Mouse (Mus musculus) frontal cortex, postnatal 25 days (tissue): ENCODE measurements around the gene Arhgap28.

Experiments used
- DNase-seq, 2 experiments: peaks; one replicate each; pipeline ENCODE4 v3.0.0; 2022; ENCODE audit warnings: low spot score in 2 of 2

Gene Arhgap28

DNA sequence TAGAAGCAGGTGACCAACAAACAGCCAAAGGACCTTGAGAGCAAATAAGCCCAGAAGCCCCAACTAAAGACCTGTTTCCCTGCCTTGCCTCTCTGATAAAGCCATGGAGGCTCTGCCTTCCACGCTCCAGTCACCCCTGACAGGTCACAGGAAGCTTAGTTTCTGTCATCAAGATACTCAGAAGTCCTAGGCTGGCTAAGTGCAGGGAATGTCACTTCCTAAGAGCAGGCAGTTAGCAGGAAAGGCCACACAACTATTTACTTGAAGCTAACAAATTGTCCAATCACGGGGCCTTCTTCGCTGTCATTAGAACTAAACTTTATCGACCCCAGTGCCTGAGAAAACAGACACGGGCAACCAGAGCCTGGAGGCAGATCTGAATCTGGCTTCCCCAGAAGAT is 14.2 kb downstream of the Arhgap28 start:
- DNase-seq, result no peak

GRCm38 (mm10) chr17:67988920-67989621 is 14.8 kb downstream of the Arhgap28 start:
- no peak for DNase-seq

DNA sequence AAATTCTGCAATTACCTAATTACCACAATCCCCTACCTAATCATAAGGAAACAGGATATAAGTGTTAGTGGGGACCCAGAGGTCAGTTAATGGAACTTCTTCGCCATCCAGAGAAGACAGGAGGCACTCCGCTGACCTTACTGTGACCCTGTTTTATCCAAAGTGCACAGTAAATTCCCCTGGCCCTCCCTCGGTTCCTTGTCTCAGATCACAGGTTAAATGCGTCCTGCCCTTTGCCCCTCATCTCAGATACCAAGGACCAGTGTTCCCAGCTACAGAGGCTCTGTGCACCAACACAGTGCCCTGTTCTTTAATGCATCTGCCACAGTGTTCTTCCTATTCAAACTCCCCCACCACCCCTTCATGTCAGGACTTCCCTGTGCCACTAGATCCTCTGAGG is 18.4 kb downstream of the Arhgap28 start:
- DNase-seq, result no peak

GRCm38 (mm10) chr17:67980573-67980972 is 23.3 kb downstream of the Arhgap28 start:
- no peak for DNase-seq

- DNase-seq, result no peak
Measured at GRCm38 (mm10) chr17:67979248-67979647, 24.7 kb downstream of the Arhgap28 start.

DNA sequence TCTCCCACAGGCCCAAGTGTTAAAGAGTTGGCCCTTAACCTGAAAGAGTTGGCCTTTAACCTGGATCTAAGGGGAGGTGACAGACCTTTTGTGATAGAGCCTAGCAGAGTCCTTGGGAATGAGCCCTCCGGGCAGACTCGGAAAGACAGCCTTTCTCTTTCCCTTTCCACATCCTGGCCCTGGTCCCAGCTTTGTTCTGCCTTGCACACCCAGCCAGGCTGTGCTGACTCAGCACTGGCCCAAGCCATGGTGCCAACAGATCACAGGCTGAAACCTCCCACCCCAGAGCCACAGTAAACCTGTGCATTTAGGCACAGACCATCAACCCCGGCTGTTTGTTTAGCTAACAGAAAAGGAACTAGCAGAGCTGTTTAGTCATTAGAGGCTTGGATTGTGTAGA is 25.1 kb downstream of the Arhgap28 start:
- no peak for DNase-seq

GRCm38 (mm10) chr17:67976465-67976864 is 27.5 kb downstream of the Arhgap28 start:
- no peak for DNase-seq

GRCm38 (mm10) chr17:67976027-67976426 is 27.9 kb downstream of the Arhgap28 start:
- no peak for DNase-seq

DNA sequence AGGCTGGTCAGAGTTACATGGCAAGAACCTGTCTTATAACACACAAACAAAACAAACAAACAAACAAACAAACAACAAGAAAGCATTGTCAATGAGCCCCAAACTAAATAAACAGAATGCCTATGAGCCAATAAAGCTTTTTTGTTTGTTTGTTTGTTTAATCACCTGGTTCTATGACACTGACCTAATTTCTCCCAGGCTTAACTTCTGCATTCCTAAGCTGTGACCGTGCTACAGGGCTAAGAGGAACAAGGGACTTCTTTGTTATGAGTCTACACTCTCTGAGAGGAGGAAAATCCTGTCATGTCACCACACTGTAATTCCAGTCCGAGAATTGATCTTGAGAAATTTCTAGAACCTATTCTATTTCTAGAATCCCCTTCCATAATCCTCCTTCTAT is 29.2 kb downstream of the Arhgap28 start:
- no peak for DNase-seq

DNA sequence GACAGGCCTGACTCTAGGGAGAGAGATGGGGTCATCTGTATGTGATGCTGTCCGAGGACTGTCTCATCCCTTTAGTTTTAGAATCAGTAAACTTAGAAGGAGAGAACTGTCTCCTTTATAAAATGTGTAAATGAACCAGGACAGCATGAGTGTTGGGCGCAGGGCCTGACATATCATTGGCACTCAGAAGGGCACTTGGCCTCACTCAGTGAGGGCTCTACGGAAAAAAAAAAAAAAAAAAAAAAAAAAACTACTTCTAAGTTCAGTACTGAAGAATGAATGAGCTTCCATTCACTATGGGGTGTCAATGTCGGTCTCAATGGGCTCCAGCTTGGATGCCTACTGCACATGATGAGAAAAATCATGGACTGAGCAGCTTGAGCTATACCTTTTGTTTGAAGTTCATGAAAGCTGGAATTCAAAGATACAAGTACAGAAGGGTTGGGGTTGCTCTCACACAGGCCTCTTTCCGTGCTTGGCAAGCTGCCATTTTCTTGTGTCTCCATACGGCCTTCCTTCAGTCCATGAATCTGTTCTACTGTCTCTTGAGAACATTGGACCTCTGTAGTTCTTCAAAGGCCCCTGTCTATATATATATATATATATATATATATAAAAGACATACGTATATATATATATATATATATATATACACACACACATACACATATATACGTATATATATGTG is 36.9 kb downstream of the Arhgap28 start:
- DNase-seq, result no peak

DNA sequence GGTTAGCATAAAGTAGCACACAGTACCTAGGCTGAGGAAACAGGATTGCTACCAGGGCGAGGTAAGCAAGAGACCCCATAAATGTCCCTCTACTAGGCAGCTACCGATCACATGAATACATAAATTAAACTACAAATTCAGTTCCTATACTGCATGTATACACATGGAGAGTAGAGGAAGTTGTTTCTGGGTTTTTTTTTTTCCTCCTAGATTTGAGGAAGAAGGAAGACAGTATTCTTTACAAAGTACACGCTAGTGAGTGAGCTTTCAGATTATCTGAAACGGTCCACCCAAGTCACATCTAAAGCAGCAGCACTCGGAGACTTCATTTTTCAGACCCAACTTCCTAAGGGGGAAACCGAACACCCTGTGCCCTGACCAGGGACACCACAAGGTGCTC is 41.1 kb downstream of the Arhgap28 start:
- no peak for DNase-seq

GRCm38 (mm10) chr17:67962020-67962419 is 41.9 kb downstream of the Arhgap28 start:
- DNase-seq, result no peak

- no peak for DNase-seq
Measured at GRCm38 (mm10) chr17:67958909-67959308, 45.0 kb downstream of the Arhgap28 start.

- no peak for DNase-seq
Measured at GRCm38 (mm10) chr17:67957603-67958002, 46.3 kb downstream of the Arhgap28 start.

- no peak for DNase-seq
Measured at GRCm38 (mm10) chr17:67955876-67956690, 47.8 kb downstream of the Arhgap28 start.

GRCm38 (mm10) chr17:67954961-67955360 is 49.0 kb downstream of the Arhgap28 start:
- DNase-seq, result no peak

DNA sequence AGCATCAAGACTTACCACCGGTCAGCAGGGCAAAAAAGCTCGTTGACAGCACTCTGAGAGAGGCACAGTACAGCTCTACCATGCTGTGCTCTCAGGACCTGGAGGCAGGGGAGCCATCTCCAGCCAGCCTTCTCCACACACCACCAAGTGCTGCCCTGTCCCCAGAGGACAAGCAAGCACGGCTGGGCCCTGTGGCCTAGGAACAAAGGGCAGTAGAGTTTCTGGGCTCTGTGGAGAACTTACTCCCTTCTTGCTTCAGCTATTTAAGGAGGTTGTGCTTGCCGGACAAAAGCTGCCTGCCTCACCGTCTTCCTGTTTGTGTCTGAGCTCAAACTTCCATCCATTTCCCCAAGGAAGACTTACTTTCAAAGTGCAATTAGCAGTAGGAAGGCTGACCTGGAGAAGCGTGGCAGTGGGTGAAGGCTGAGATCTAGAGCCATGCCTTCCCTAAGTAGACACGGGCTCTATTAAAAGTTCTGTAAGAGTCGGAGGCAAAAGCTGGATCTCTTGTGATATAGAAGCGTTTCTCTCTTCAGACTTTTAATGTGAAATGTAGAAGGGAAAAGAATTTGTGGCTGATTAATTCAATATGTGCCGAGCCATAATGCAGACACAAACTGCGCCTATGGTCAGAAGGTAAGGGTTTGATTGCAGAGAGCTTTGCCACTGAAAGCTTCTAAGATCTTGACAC is 53.3 kb downstream of the Arhgap28 start:
- no peak for DNase-seq

GRCm38 (mm10) chr17:67948601-67949000 is 55.3 kb downstream of the Arhgap28 start:
- DNase-seq, result no peak

GRCm38 (mm10) chr17:67945453-67945852 is 58.5 kb downstream of the Arhgap28 start:
- no peak for DNase-seq

GRCm38 (mm10) chr17:67944256-67944655 is 59.7 kb downstream of the Arhgap28 start:
- no peak for DNase-seq

- no peak for DNase-seq
Measured at GRCm38 (mm10) chr17:67941026-67941425, 62.9 kb downstream of the Arhgap28 start.

- DNase-seq, result no peak
Measured at GRCm38 (mm10) chr17:67937050-67937449, 66.9 kb downstream of the Arhgap28 start.
